Mouse (Mus musculus) frontal cortex, adult 2 months (tissue): ENCODE data around the gene Rragb. TPM values are rescaled to one million over a fixed set of nuclear protein-coding genes. Genes with fewer than 3 reads are reported as not detected.

Source experiments
- DNase-seq, 2 experiments: peaks; one replicate each; pipeline ENCODE4 v3.0.0; 2022; ENCODE audit warnings: low spot score in 1 of 2; ENCODE audit errors: extremely low spot score in 1 of 2
- polyA plus RNA-seq: library from polyadenylated mRNA; depleted of rRNA; stranded (reverse); fragments of >200 nt; gene quantifications from 2 replicates; pipeline ENCODE4 v1.2.3, GENCODE M21; 2012; rRNA removed

Rragb gene
- polyA plus RNA-seq = 66.6 and 76.5 TPM in 2 replicates

- peak; percentile 79 to 84 for DNase-seq
Observed at GRCm38 (mm10) chrX:153139734-153140515, at the start of gene Rragb. Gene Rragb, plus strand, starts transcription at chrX:153139981.

- DNase-seq = no peak
Observed at GRCm38 (mm10) chrX:153118486-153118885, 21.3 kb upstream of the Rragb start, which contains the start of gene Foxr2. Gene Foxr2, plus strand, starts transcription at chrX:153118786.

- no peak for DNase-seq
Observed at GRCm38 (mm10) chrX:153119013-153119412, 20.8 kb upstream of the Rragb start.

- DNase-seq = no peak
Observed at GRCm38 (mm10) chrX:153142656-153143055, 2.9 kb downstream of the Rragb start.

- DNase-seq = no peak
Observed at GRCm38 (mm10) chrX:153151766-153152165, 12.0 kb downstream of the Rragb start.

- peak in 1 of 2 experiments; percentile 22 for DNase-seq
Observed at GRCm38 (mm10) chrX:153155322-153155721, 15.5 kb downstream of the Rragb start.

- no peak for DNase-seq
Observed at GRCm38 (mm10) chrX:153174786-153175185, 35.0 kb downstream of the Rragb start.

- DNase-seq = no peak
Observed at GRCm38 (mm10) chrX:153182221-153182620, 42.4 kb downstream of the Rragb start.

GRCm38 (mm10) chrX:153199185-153199584 lies 59.4 kb downstream of the Rragb start:
- DNase-seq = peak in 1 of 2 experiments; percentile 1

- no peak for DNase-seq
Observed at GRCm38 (mm10) chrX:153211101-153211500, 71.3 kb downstream of the Rragb start.

Other genes starting within 250 kb of the Rragb start
- gene Usp51, start 133.5 kb upstream of the Rragb start, polyA plus RNA-seq = 1.1 and 1.7 TPM in 2 replicates
- 51.4 and 60.0 TPM in 2 replicates for gene Mageh1, start 102.4 kb upstream of the Rragb start, polyA plus RNA-seq
- gene Foxr2, start 21.2 kb upstream of the Rragb start, polyA plus RNA-seq = 1.2 and 1.7 TPM in 2 replicates
- gene Klf8, start 97.5 kb downstream of the Rragb start, polyA plus RNA-seq = 1.8 and 2.2 TPM in 2 replicates